In the genomic region with DNA sequence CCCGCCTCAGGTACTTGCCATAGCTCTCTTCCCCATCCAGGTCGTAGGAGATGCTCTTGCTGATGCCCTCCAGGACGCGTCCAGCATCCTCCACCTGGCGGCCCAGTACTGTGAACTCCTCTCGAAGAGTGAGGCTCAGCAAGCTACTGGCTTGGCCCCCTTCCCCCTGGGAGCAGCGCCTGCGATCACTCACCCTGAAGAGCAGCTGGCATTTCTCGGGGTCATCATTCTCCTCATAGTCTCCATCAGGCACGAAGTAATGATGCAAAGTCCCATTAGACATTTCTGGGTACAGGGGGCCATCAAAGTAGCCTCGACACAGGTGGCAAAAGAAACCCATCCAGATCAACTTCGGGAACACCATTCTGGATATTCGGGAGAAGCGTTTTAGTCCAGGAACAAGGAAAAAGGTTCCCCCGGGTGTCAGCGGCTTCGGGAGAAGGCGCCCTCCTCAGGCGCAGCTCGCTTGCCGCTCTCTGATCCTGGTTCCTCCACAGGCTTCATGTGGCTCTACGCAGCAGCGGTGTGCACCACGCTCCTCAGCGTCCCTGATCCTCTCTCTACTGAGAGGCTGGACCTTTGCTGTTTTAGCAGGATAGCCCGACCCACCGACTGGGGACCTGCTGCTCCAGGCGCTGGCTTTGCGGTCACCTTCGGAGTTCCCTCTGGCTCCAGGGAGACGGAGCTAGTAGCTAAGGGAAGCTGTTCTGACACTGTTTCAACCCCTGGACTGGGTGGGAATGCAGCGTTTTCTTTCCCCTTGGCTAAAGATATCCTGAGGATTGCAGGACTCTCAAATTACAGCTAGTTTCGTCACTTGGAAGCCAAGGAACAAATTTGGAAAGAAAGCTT, we compare ENCODE assay signal across 8 mouse cellular contexts. TPM values are rescaled to one million over a fixed set of nuclear protein-coding genes. Genes with fewer than 3 reads are reported as not detected.
DNase-seq lines count a peak whose midpoint lies in the region; ATAC-seq and TF ChIP-seq lines count a peak whose summit lies in the region.
"Had no signal": no experiment of that assay in that cellular context is flagged by ENCODE, and none has a peak within 500 bp of the region (broad histone marks: within the 10 kb centered on the region; RNA-seq: fewer than 3 reads in every experiment).

A gene (minus strand): TSS at position 752 of the 852 bp plus-strand sequence.

- no peak for TF ChIP-seq EP300 in liver, postnatal 0 days (IDR thresholded peaks at IDR 0.05; ENCODE audit: low read depth)

- DNase-seq in cerebellum, postnatal 10 days: peak; percentile 49 to 57
- peak; percentile 65 for DNase-seq in forelimb bud, embryonic 11.5 days (ENCODE audit: low read depth, low spot score)
- DNase-seq in heart, postnatal 36 days: peak; percentile 56 to 74
- peak; percentile 32 to 38 for DNase-seq in layer of hippocampus, adult 2 months (ENCODE audit: low spot score in 2 of 2)
- DNase-seq in liver, postnatal 0 days: peak; percentile 28
- DNase-seq in ovary, adult 18-20 months (ENCODE audit: low spot score): peak; percentile 15
- DNase-seq in spleen, postnatal 36 days (ENCODE audit: low spot score in 2 of 2): no peak

- peak within 1 kb of the TSS; percentile 60 for H3K4me3 ChIP-seq in layer of hippocampus, adult 2 months
- peak within 1 kb of the TSS; percentile 33 for H3K4me3 ChIP-seq in liver, postnatal 0 days (ENCODE audit: low read depth, low read length)
- H3K4me3 ChIP-seq: erythroblast, embryonic 14.5 days had no signal

- peak within 1 kb of the TSS; percentile 68 for H3K4me2 ChIP-seq in liver, postnatal 0 days (ENCODE audit: low read depth, low read length)

- ATAC-seq in liver, postnatal 0 days: peak; percentile 73

- no peaks in the 10 kb centered on the region for H3K36me3 ChIP-seq in liver, postnatal 0 days (replicated peaks; ENCODE audit: insufficient read depth, low read length)

- no peaks in the 10 kb centered on the region for H3K4me1 ChIP-seq in liver, postnatal 0 days (ENCODE audit: insufficient read depth)

- H3K27ac ChIP-seq in layer of hippocampus, adult 2 months: peak within 1 kb of the TSS; percentile 40; the same call in 1 of the 2 replicates
- no peak within 1 kb of the TSS for H3K27ac ChIP-seq in liver, postnatal 0 days (ENCODE audit: low read depth)

- peak within 1 kb of the TSS; percentile 16; the same call in 1 of the 2 replicates for H3K9ac ChIP-seq in liver, postnatal 0 days (replicated peaks)

- H3K9me3 ChIP-seq in liver, postnatal 0 days (ENCODE audit: low read length): no peaks in the 10 kb centered on the region

- 3% methylated on average over 33 of the region's 33 CpGs for WGBS in liver, postnatal 0 days (ENCODE audit: insufficient replicate concordance)

- peak; percentile 71 for TF ChIP-seq CTCF in layer of hippocampus, adult 2 months (conservative IDR thresholded peaks at IDR 0.05)
- peak; percentile 28; the same call in 1 of the 2 replicates for TF ChIP-seq CTCF in liver, postnatal 0 days (IDR thresholded peaks at IDR 0.05; ENCODE audit: low read depth)

- intact Hi-C loops in heart, postnatal 36 days (cut with DNase I): loop anchor here (5.0 to 10.0 kb wide), 3 partner anchors 135 to 458 kb away; no protein-coding TSS in a partner anchor

- H3K27me3 ChIP-seq in liver, postnatal 0 days (ENCODE audit: insufficient read depth, low read length): no peaks in the 10 kb centered on the region

RNA-seq across cellular contexts. Expression of the gene that starts here (rescaled TPM):
- total RNA-seq in heart, postnatal 36 days (2021): 1 to 10 TPM; 8.2 to 8.5 TPM
- total RNA-seq in layer of hippocampus, adult 2 months (2021): 1 to 10 TPM; 2.5 to 3.7 TPM
- 0.36 and 0.64 TPM in 2 replicates for polyA plus RNA-seq in liver, postnatal 0 days (2015; fragmentation: Nextera tagmentation; extraction: Ambion mirVana)
- polyA plus RNA-seq: erythroblast, embryonic 14.5 days had no signal

Comparison
In these comparisons a context has a peak if more than half of its experiments do, and no peak if none do; other contexts are left out.
1. Peak in DNase-seq, ATAC-seq, H3K4me3 ChIP-seq, H3K9ac ChIP-seq and H3K4me2 ChIP-seq in liver, postnatal 0 days; RNA of the gene not detected or under 1 TPM.
2. DNase-seq: peak in cerebellum, postnatal 10 days (2 of 2), forelimb bud, embryonic 11.5 days (single experiment), heart, postnatal 36 days (2 of 2), layer of hippocampus, adult 2 months (2 of 2) and ovary, adult 18-20 months (single experiment); none in spleen, postnatal 36 days (0 of 2).